Mouse (Mus musculus): Measurements from ENCODE around the gene Abcc3. TPM values are rescaled to one million over a fixed set of nuclear protein-coding genes. Genes with fewer than 3 reads are reported as not detected.

The Abcc3 gene
- polyA plus RNA-seq, 1 experiment: 0.18 TPM

GRCm38 (mm10) chr11:94339732-94340585 lies 52.8 kb downstream of the Abcc3 start:
- Histone ChIP-seq H3K4me1 (ENCODE audit: control insufficient read depth) (peaks cover 62% of the 10 kb centered on the region), H3K27me3 (ENCODE audit: control insufficient read depth) (peaks cover 3% of the 10 kb centered on the region; the same call in 1 of the 2 replicates), H3K4me3 (replicated peaks) (no peak overlapping the region), H3K9me3 (ENCODE audit: control insufficient read depth, low read length) (no peaks in the 10 kb centered on the region), H3K36me3 (ENCODE audit: control insufficient read depth) (peaks cover 63% of the 10 kb centered on the region)
- TF ChIP-seq GATA1 (IDR thresholded peaks at IDR 0.05; ENCODE audit: low read length) (no peak), TAL1 (IDR thresholded peaks at IDR 0.05; ENCODE audit: low read length) (no peak)

- TF ChIP-seq GATA1 (IDR thresholded peaks at IDR 0.05; ENCODE audit: low read length) (no peak), TAL1 (IDR thresholded peaks at IDR 0.05; ENCODE audit: low read length) (no peak)
- H3K36me3 ChIP-seq (ENCODE audit: control insufficient read depth): peaks cover 75% of the 10 kb centered on the region
- H3K9me3 ChIP-seq (ENCODE audit: control insufficient read depth, low read length): no peaks in the 10 kb centered on the region
- no peak overlapping the region for H3K4me3 ChIP-seq (replicated peaks)
- H3K4me1 ChIP-seq (ENCODE audit: control insufficient read depth): peaks cover 70% of the 10 kb centered on the region
- H3K27me3 ChIP-seq (ENCODE audit: control insufficient read depth): no peaks in the 10 kb centered on the region
Measured at GRCm38 (mm10) chr11:94338347-94338746, 54.5 kb downstream of the Abcc3 start.

GRCm38 (mm10) chr11:94336551-94336950 lies 56.2 kb downstream of the Abcc3 start:
- TF ChIP-seq GATA1 (IDR thresholded peaks at IDR 0.05; ENCODE audit: low read length) (no peak), TAL1 (IDR thresholded peaks at IDR 0.05; ENCODE audit: low read length) (no peak)
- Histone ChIP-seq H3K9me3 (ENCODE audit: control insufficient read depth, low read length) (no peaks in the 10 kb centered on the region), H3K27me3 (ENCODE audit: control insufficient read depth) (no peaks in the 10 kb centered on the region), H3K36me3 (ENCODE audit: control insufficient read depth) (peaks cover 70% of the 10 kb centered on the region), H3K4me1 (ENCODE audit: control insufficient read depth) (peaks cover 72% of the 10 kb centered on the region), H3K4me3 (replicated peaks) (no peak overlapping the region)

GRCm38 (mm10) chr11:94334386-94334968 lies 58.3 kb downstream of the Abcc3 start:
- H3K4me3 ChIP-seq (replicated peaks): peak overlapping the region; percentile 44

GRCm38 (mm10) chr11:94332726-94333125 lies 60.1 kb downstream of the Abcc3 start:
- TF ChIP-seq GATA1 (IDR thresholded peaks at IDR 0.05; ENCODE audit: low read length): no peak
- no peak for TF ChIP-seq TAL1 (IDR thresholded peaks at IDR 0.05; ENCODE audit: low read length)
- peaks cover 82% of the 10 kb centered on the region for H3K4me1 ChIP-seq (ENCODE audit: control insufficient read depth)
- H3K4me3 ChIP-seq (replicated peaks): no peak overlapping the region
- no peaks in the 10 kb centered on the region for H3K9me3 ChIP-seq (ENCODE audit: control insufficient read depth, low read length)
- H3K27me3 ChIP-seq (ENCODE audit: control insufficient read depth): no peaks in the 10 kb centered on the region
- peaks cover 39% of the 10 kb centered on the region for H3K36me3 ChIP-seq (ENCODE audit: control insufficient read depth)

More at GRCm38 (mm10) chr11:94334386-94334968, 58.3 kb downstream of the Abcc3 start:
- TF ChIP-seq TAL1 (IDR thresholded peaks at IDR 0.05; ENCODE audit: low read length): peak; percentile 76
- peak; percentile 75 for TF ChIP-seq GATA1 (IDR thresholded peaks at IDR 0.05; ENCODE audit: low read length)
- Histone ChIP-seq H3K4me1 (ENCODE audit: control insufficient read depth) (peaks cover 78% of the 10 kb centered on the region), H3K9me3 (ENCODE audit: control insufficient read depth, low read length) (no peaks in the 10 kb centered on the region), H3K27me3 (ENCODE audit: control insufficient read depth) (no peaks in the 10 kb centered on the region), H3K36me3 (ENCODE audit: control insufficient read depth) (peaks cover 57% of the 10 kb centered on the region)

- TF ChIP-seq TAL1 (IDR thresholded peaks at IDR 0.05; ENCODE audit: low read length) (no peak), GATA1 (IDR thresholded peaks at IDR 0.05; ENCODE audit: low read length) (no peak)
- Histone ChIP-seq H3K9me3 (ENCODE audit: control insufficient read depth, low read length) (no peaks in the 10 kb centered on the region), H3K36me3 (ENCODE audit: control insufficient read depth) (peaks cover 19% of the 10 kb centered on the region), H3K4me1 (ENCODE audit: control insufficient read depth) (peaks cover 83% of the 10 kb centered on the region), H3K27me3 (ENCODE audit: control insufficient read depth) (peaks cover 4% of the 10 kb centered on the region), H3K4me3 (replicated peaks) (no peak overlapping the region)
Measured at GRCm38 (mm10) chr11:94330211-94330610, 62.6 kb downstream of the Abcc3 start.

GRCm38 (mm10) chr11:94329270-94329891 lies 63.4 kb downstream of the Abcc3 start:
- Histone ChIP-seq H3K4me1 (ENCODE audit: control insufficient read depth) (peaks cover 76% of the 10 kb centered on the region), H3K36me3 (ENCODE audit: control insufficient read depth) (peaks cover 10% of the 10 kb centered on the region), H3K4me3 (replicated peaks) (no peak overlapping the region), H3K9me3 (ENCODE audit: control insufficient read depth, low read length) (no peaks in the 10 kb centered on the region), H3K27me3 (ENCODE audit: control insufficient read depth) (peaks cover 4% of the 10 kb centered on the region)
- TF ChIP-seq TAL1 (IDR thresholded peaks at IDR 0.05; ENCODE audit: low read length) (no peak), GATA1 (IDR thresholded peaks at IDR 0.05; ENCODE audit: low read length) (no peak)

- TF ChIP-seq TAL1 (IDR thresholded peaks at IDR 0.05; ENCODE audit: low read length) (no peak), GATA1 (IDR thresholded peaks at IDR 0.05; ENCODE audit: low read length) (no peak)
- Histone ChIP-seq H3K4me3 (replicated peaks) (peak overlapping the region; percentile 72), H3K9me3 (ENCODE audit: control insufficient read depth, low read length) (no peaks in the 10 kb centered on the region), H3K4me1 (ENCODE audit: control insufficient read depth) (peaks cover 70% of the 10 kb centered on the region), H3K27me3 (ENCODE audit: control insufficient read depth) (peaks cover 4% of the 10 kb centered on the region), H3K36me3 (ENCODE audit: control insufficient read depth) (peaks cover 6% of the 10 kb centered on the region)
Measured at GRCm38 (mm10) chr11:94328644-94329025, 64.2 kb downstream of the Abcc3 start.
